In the genomic region with DNA sequence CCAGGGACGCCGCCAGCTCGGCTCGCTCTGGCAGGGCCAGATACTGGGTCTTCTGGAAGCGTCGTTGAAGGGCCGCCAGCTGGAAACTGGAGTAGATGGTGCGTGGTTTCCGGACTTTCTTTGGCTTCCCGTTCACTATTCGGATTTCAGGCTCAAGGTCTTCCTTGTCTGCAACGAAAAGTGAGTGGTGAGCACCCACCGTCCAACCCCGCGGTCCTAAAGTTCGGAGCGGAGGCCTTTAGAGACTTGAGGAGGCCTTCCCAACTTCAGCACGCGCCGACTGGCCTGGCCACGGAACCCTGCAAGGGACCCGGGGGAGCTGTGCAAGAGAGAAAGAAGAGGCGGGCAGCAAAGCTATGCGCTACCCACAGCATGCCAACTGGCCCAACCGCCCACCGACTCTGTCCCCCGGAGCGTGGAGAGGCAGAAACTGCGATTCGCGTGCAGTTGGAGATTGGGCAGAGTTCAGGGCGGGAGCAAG, we compare ENCODE assay signal across 8 mouse cellular contexts. TPM values are rescaled to one million over a fixed set of nuclear protein-coding genes. Genes with fewer than 3 reads are reported as not detected.
DNase-seq lines count a peak whose midpoint lies in the region; ATAC-seq lines count a peak whose summit lies in the region.

No protein-coding gene starts in this region.

- H3K27ac ChIP-seq in embryonic facial prominence, embryonic 13.5 days = peak overlapping the region; percentile 86
- no peak overlapping the region for H3K27ac ChIP-seq in hindbrain, embryonic 14.5 days
- no peak overlapping the region; the same call in 1 of the 2 replicates for H3K27ac ChIP-seq in midbrain, embryonic 14.5 days (replicated peaks; ENCODE audit: low read depth, low read length)

- H3K4me2 ChIP-seq in embryonic facial prominence, embryonic 13.5 days = peak overlapping the region; percentile 97
- H3K4me2 ChIP-seq in hindbrain, embryonic 14.5 days (replicated peaks) = peak overlapping the region; percentile 92
- H3K4me2 ChIP-seq in midbrain, embryonic 14.5 days (ENCODE audit: low read length) = peak overlapping the region; percentile 64

- ATAC-seq in embryonic facial prominence, embryonic 13.5 days (ENCODE audit: insufficient number of reproducible peaks, insufficient read depth, low FRiP score, low TSS enrichment, low read depth) = no peak
- ATAC-seq in hindbrain, embryonic 14.5 days (ENCODE audit: low FRiP score) = no peak
- ATAC-seq in midbrain, embryonic 14.5 days (ENCODE audit: low FRiP score, low TSS enrichment) = no peak
- ATAC-seq in megakaryocyte-erythroid progenitor cell, adult 5-6 weeks (replicated peaks; ENCODE audit: low FRiP score, low TSS enrichment, poor library complexity, severe bottlenecking) = no peak

- peaks cover 88% of the 10 kb centered on the region for H3K27me3 ChIP-seq in embryonic facial prominence, embryonic 13.5 days
- H3K27me3 ChIP-seq in hindbrain, embryonic 14.5 days (ENCODE audit: control insufficient read depth, insufficient read depth, low read length) = peaks cover 91% of the 10 kb centered on the region
- peaks cover 90% of the 10 kb centered on the region for H3K27me3 ChIP-seq in midbrain, embryonic 14.5 days (ENCODE audit: control insufficient read depth, insufficient read depth, low read length)

- no peaks in the 10 kb centered on the region for H3K36me3 ChIP-seq in embryonic facial prominence, embryonic 13.5 days
- no peaks in the 10 kb centered on the region for H3K36me3 ChIP-seq in hindbrain, embryonic 14.5 days (replicated peaks; ENCODE audit: control insufficient read depth, insufficient read depth)
- H3K36me3 ChIP-seq in midbrain, embryonic 14.5 days (ENCODE audit: control insufficient read depth, insufficient read depth, low read length) = no peaks in the 10 kb centered on the region

- under 1% methylated on average over 32 of the region's 32 CpGs for WGBS in embryonic facial prominence, embryonic 13.5 days
- under 1% methylated on average over 31 of the region's 32 CpGs for WGBS in hindbrain, embryonic 14.5 days
- under 1% methylated on average over 32 of the region's 32 CpGs for WGBS in midbrain, embryonic 14.5 days

- no peaks in the 10 kb centered on the region for H3K9me3 ChIP-seq in embryonic facial prominence, embryonic 13.5 days
- H3K9me3 ChIP-seq in hindbrain, embryonic 14.5 days (ENCODE audit: control insufficient read depth, low read length) = no peaks in the 10 kb centered on the region
- no peaks in the 10 kb centered on the region for H3K9me3 ChIP-seq in midbrain, embryonic 14.5 days (ENCODE audit: control insufficient read depth, low read length)

- peak overlapping the region; percentile 79 for H3K9ac ChIP-seq in embryonic facial prominence, embryonic 13.5 days
- no peak overlapping the region for H3K9ac ChIP-seq in hindbrain, embryonic 14.5 days
- no peak overlapping the region for H3K9ac ChIP-seq in midbrain, embryonic 14.5 days (replicated peaks; ENCODE audit: low read length)

- DNase-seq in retina, postnatal 1 day = peak; percentile 50
- no peak for DNase-seq in retina, embryonic 14.5 days (ENCODE audit: low spot score)
- no peak for DNase-seq in hindbrain, embryonic 14.5 days (ENCODE audit: low spot score)
- peak; percentile 36 for DNase-seq in midbrain, embryonic 14.5 days
- DNase-seq in left cerebral cortex, postnatal 4 days = no peak
- DNase-seq in cerebellum, postnatal 36 days = no peak

- H3K4me1 ChIP-seq in embryonic facial prominence, embryonic 13.5 days = peaks cover 56% of the 10 kb centered on the region
- H3K4me1 ChIP-seq in hindbrain, embryonic 14.5 days (replicated peaks; ENCODE audit: control insufficient read depth, insufficient read depth, low read length) = peaks cover 15% of the 10 kb centered on the region
- peaks cover 13% of the 10 kb centered on the region for H3K4me1 ChIP-seq in midbrain, embryonic 14.5 days (ENCODE audit: control insufficient read depth, insufficient read depth, low read length)

- intact Hi-C loops in left cerebral cortex, postnatal 4 days (cut with DNase I) = loop anchor here (10.0 kb wide), 1 partner anchor 301 kb away; no protein-coding TSS in a partner anchor

- peak overlapping the region; percentile 58 for H3K4me3 ChIP-seq in embryonic facial prominence, embryonic 13.5 days
- peak overlapping the region; percentile 40 for H3K4me3 ChIP-seq in hindbrain, embryonic 14.5 days (replicated peaks; ENCODE audit: low read length)
- H3K4me3 ChIP-seq in midbrain, embryonic 14.5 days (replicated peaks; ENCODE audit: low read depth, low read length) = peak overlapping the region; percentile 34

RNA-seq across cellular contexts. Expression of a gene that starts 1.1 kb away (rescaled TPM):
- polyA plus RNA-seq in embryonic facial prominence, embryonic 13.5 days (2015; fragmentation: Nextera tagmentation; extraction: Ambion mirVana) = 7.8 and 10.0 TPM in 2 replicates
- 0.23 and 0.28 TPM in 2 replicates for polyA plus RNA-seq in hindbrain, embryonic 14.5 days (2014; fragmentation: Nextera tagmentation; extraction: Ambion mirVana)
- 0.41 and 0.67 TPM in 2 replicates for polyA plus RNA-seq in midbrain, embryonic 14.5 days (2014; fragmentation: Nextera tagmentation; extraction: Ambion mirVana)
- 10 to 100 TPM; 20.6 to 22.4 TPM for total RNA-seq in left cerebral cortex, postnatal 4 days (2021)
- not detected in 2 replicates for total RNA-seq in megakaryocyte-erythroid progenitor cell, adult 5-6 weeks (2014; fragmentation: Nextera tagmentation)
- not detected in 2 replicates for total RNA-seq in megakaryocyte-erythroid progenitor cell, adult 5-6 weeks (2017)

RNA-seq across cellular contexts. Expression of a gene that starts 17.5 kb away (rescaled TPM):
- polyA plus RNA-seq in embryonic facial prominence, embryonic 13.5 days (2015; fragmentation: Nextera tagmentation; extraction: Ambion mirVana) = 15.1 and 18.3 TPM in 2 replicates
- 0.52 TPM in 1 of 2 replicates, not detected in the other for polyA plus RNA-seq in hindbrain, embryonic 14.5 days (2014; fragmentation: Nextera tagmentation; extraction: Ambion mirVana)
- polyA plus RNA-seq in midbrain, embryonic 14.5 days (2014; fragmentation: Nextera tagmentation; extraction: Ambion mirVana) = 0.61 and 0.72 TPM in 2 replicates
- total RNA-seq in left cerebral cortex, postnatal 4 days (2021) = 10 to 100 TPM; 52.3 to 63.1 TPM
- total RNA-seq in megakaryocyte-erythroid progenitor cell, adult 5-6 weeks (2014; fragmentation: Nextera tagmentation) = not detected in 2 replicates
- total RNA-seq in megakaryocyte-erythroid progenitor cell, adult 5-6 weeks (2017) = 0.19 TPM in 1 of 2 replicates, not detected in the other

Comparison
In these comparisons a context has a peak if more than half of its experiments do, and no peak if none do; other contexts are left out.
1. DNase-seq: peak in retina, postnatal 1 day (single experiment) and midbrain, embryonic 14.5 days (single experiment); none in retina, embryonic 14.5 days (single experiment), hindbrain, embryonic 14.5 days (single experiment), left cerebral cortex, postnatal 4 days (single experiment) and cerebellum, postnatal 36 days (0 of 2).
2. Peak in every context shown above with its lines, with median percentiles within 50 percentile points of each other: H3K4me2 ChIP-seq and H3K4me3 ChIP-seq.